In genomic region chr17:5798221-5798801, GRCm38 (mm10) we compare ENCODE assay signal across 8 mouse cellular contexts. TPM values are rescaled to one million over a fixed set of nuclear protein-coding genes. Genes with fewer than 3 reads are reported as not detected.
DNase-seq lines count a peak whose midpoint lies in the region; ATAC-seq and TF ChIP-seq lines count a peak whose summit lies in the region.

No protein-coding gene starts in this region.

- no peaks in the 10 kb centered on the region for H3K27me3 ChIP-seq in kidney, adult 2 months (replicated peaks; ENCODE audit: control insufficient read depth, insufficient read depth, low read length)
- no peaks in the 10 kb centered on the region for H3K27me3 ChIP-seq in midbrain, embryonic 14.5 days (ENCODE audit: control insufficient read depth, insufficient read depth, low read length)

- TF ChIP-seq POLR2A in kidney, adult 2 months (IDR thresholded peaks at IDR 0.05; ENCODE audit: low read depth, low read length), result no peak

- 51% methylated on average over 13 of the region's 13 CpGs for WGBS in kidney, adult 2 months
- WGBS in midbrain, embryonic 14.5 days, result 70% methylated on average over 13 of the region's 13 CpGs

- H3K4me3 ChIP-seq in kidney, adult 2 months (ENCODE audit: insufficient read depth, low read depth, low read length), result no peak overlapping the region
- H3K4me3 ChIP-seq in brown adipose tissue, adult 24 weeks (ENCODE audit: insufficient read depth, low read depth, low read length), result no peak overlapping the region
- no peak overlapping the region for H3K4me3 ChIP-seq in midbrain, embryonic 14.5 days (replicated peaks; ENCODE audit: low read depth, low read length)

- no peak for ATAC-seq in midbrain, embryonic 14.5 days (ENCODE audit: low FRiP score, low TSS enrichment)

- no peaks in the 10 kb centered on the region for H3K36me3 ChIP-seq in kidney, adult 2 months (ENCODE audit: control insufficient read depth, insufficient read depth, low read length)
- H3K36me3 ChIP-seq in midbrain, embryonic 14.5 days (ENCODE audit: control insufficient read depth, insufficient read depth, low read length), result no peaks in the 10 kb centered on the region

- H3K4me2 ChIP-seq in midbrain, embryonic 14.5 days (ENCODE audit: low read length), result no peak overlapping the region

- TF ChIP-seq CTCF in kidney, adult 2 months (conservative IDR thresholded peaks at IDR 0.05; ENCODE audit: insufficient read depth, insufficient read length, low read depth, low read length), result no peak

- H3K27ac ChIP-seq in kidney, adult 2 months (ENCODE audit: insufficient read depth, low read depth, low read length), result no peak overlapping the region
- peak overlapping the region; percentile 9; the same call in 1 of the 2 replicates for H3K27ac ChIP-seq in brown adipose tissue, adult 24 weeks (replicated peaks; ENCODE audit: low read depth, low read length)
- H3K27ac ChIP-seq in midbrain, embryonic 14.5 days (replicated peaks; ENCODE audit: low read depth, low read length), result no peak overlapping the region

- peak; percentile 36 for DNase-seq in kidney, adult 2 months
- DNase-seq in kidney, adult 11 months, result no peak
- DNase-seq in liver, result peak; percentile 84
- peak; percentile 35 to 47 for DNase-seq in spleen, postnatal 14 days (ENCODE audit: low spot score in 2 of 2)
- no peak for DNase-seq in right cerebral cortex, adult 18-20 months
- DNase-seq in ovary, postnatal 36 days (ENCODE audit: low spot score), result no peak
- no peak for DNase-seq in midbrain, embryonic 14.5 days

- H3K9ac ChIP-seq in midbrain, embryonic 14.5 days (replicated peaks; ENCODE audit: low read length), result no peak overlapping the region

- no peaks in the 10 kb centered on the region for H3K9me3 ChIP-seq in midbrain, embryonic 14.5 days (ENCODE audit: control insufficient read depth, low read length)

- peaks cover 22% of the 10 kb centered on the region for H3K4me1 ChIP-seq in kidney, adult 2 months (ENCODE audit: control insufficient read depth, insufficient read depth, low read length)
- peaks cover 18% of the 10 kb centered on the region for H3K4me1 ChIP-seq in brown adipose tissue, adult 24 weeks (ENCODE audit: control insufficient read depth, insufficient read depth, insufficient read length, low read length)
- H3K4me1 ChIP-seq in midbrain, embryonic 14.5 days (ENCODE audit: control insufficient read depth, insufficient read depth, low read length), result no peaks in the 10 kb centered on the region

RNA-seq across cellular contexts. Expression of gene Snx9, which starts 42.8 kb away (rescaled TPM):
- polyA plus RNA-seq in kidney, adult 2 months (2012; rRNA removed), result 55.3 and 56.6 TPM in 2 replicates
- 45.2 and 49.4 TPM in 2 replicates for polyA plus RNA-seq in brown adipose tissue, adult 24 weeks (2012; ENCODE audit: insufficient read depth, insufficient read length, missing spikeins)
- 4.5 and 8.3 TPM in 2 replicates for polyA plus RNA-seq in midbrain, embryonic 14.5 days (2014; fragmentation: Nextera tagmentation; extraction: Ambion mirVana)

Comparison
In these comparisons a context has a peak if more than half of its experiments do, and no peak if none do; other contexts are left out.
1. DNase-seq: peak in kidney, adult 2 months (single experiment), liver (single experiment) and spleen, postnatal 14 days (2 of 2); none in kidney, adult 11 months (single experiment), right cerebral cortex, adult 18-20 months (single experiment), ovary, postnatal 36 days (single experiment) and midbrain, embryonic 14.5 days (single experiment).